Mouse (Mus musculus) cerebral cortex, adult 2 months (tissue): ENCODE results near the gene Hoxa13.

ENCODE experiments used
- WGBS: fragments of 180-500 bp; shearing (Covaris S2); methylation state at CpG from one replicate; pipeline ENCODE4 v1.1.7; 2018; 5-methylcytosine and 5-hydroxymethylcytosine counted together

The Hoxa13 gene

GRCm38 (mm10) chr6:52236806-52237205 lies 23.9 kb downstream of the Hoxa13 start:
- WGBS, result 14% methylated on average over 3 of the region's 3 CpGs

- 21% methylated on average over 6 of the region's 6 CpGs for WGBS
Observed at GRCm38 (mm10) chr6:52235866-52236265, 24.8 kb downstream of the Hoxa13 start.

- 27% methylated on average over 9 of the region's 9 CpGs for WGBS
Observed at GRCm38 (mm10) chr6:52235267-52235666, 25.4 kb downstream of the Hoxa13 start.

- WGBS, result 2% methylated on average over 67 of the region's 68 CpGs
Observed at GRCm38 (mm10) chr6:52234428-52235140, 26.1 kb downstream of the Hoxa13 start.

GRCm38 (mm10) chr6:52233546-52234427 lies 26.9 kb downstream of the Hoxa13 start:
- 2% methylated on average over 70 of the region's 70 CpGs for WGBS

- 4% methylated on average over 23 of the region's 23 CpGs for WGBS
Observed at GRCm38 (mm10) chr6:52232984-52233545, 27.6 kb downstream of the Hoxa13 start.

- WGBS, result 3% methylated on average over 18 of the region's 18 CpGs
Observed at GRCm38 (mm10) chr6:52232568-52232965, 28.1 kb downstream of the Hoxa13 start.

- WGBS, result 3% methylated on average over 18 of the region's 18 CpGs
Observed at GRCm38 (mm10) chr6:52231885-52232567, 28.7 kb downstream of the Hoxa13 start.

GRCm38 (mm10) chr6:52230516-52231165 lies 30.0 kb downstream of the Hoxa13 start, which contains the start of gene Hoxa9:
TSS of gene Hoxa9 (minus strand) at chr6:52231089.
- WGBS, result 3% methylated on average over 22 of the region's 36 CpGs

- 3% methylated on average over 44 of the region's 44 CpGs for WGBS
Observed at GRCm38 (mm10) chr6:52229558-52230416, 30.9 kb downstream of the Hoxa13 start.

GRCm38 (mm10) chr6:52228475-52229465 lies 31.9 kb downstream of the Hoxa13 start:
- WGBS, result 3% methylated on average over 38 of the region's 38 CpGs

- 3% methylated on average over 11 of the region's 11 CpGs for WGBS
Observed at GRCm38 (mm10) chr6:52227470-52228222, 33.0 kb downstream of the Hoxa13 start.

GRCm38 (mm10) chr6:52226569-52227257 lies 34.0 kb downstream of the Hoxa13 start:
- 5% methylated on average over 26 of the region's 26 CpGs for WGBS

GRCm38 (mm10) chr6:52225612-52226568 lies 34.8 kb downstream of the Hoxa13 start:
- 4% methylated on average over 69 of the region's 69 CpGs for WGBS

GRCm38 (mm10) chr6:52224895-52225611 lies 35.6 kb downstream of the Hoxa13 start:
- 2% methylated on average over 36 of the region's 36 CpGs for WGBS
